Mouse (Mus musculus) neural tube, embryonic 12.5 days (tissue): ENCODE data around the gene Zfp110. TPM values are rescaled to one million over a fixed set of nuclear protein-coding genes. Genes with fewer than 3 reads are reported as not detected.
"Not testable (repeated sequence)": the region's sequence is repeated elsewhere in the genome, so short reads cannot be mapped to it uniquely, and the experiment has no call there.

Experiments
- ATAC-seq: fragments of 200-750 bp; cut with Nextera tagmentation; 2 replicates; pipeline ENCODE4 v1.8.0; 2017; ENCODE audit warnings: low read depth, mild to moderate bottlenecking, moderate TSS enrichment, moderate library complexity; ENCODE audit not compliant: low FRiP score
- H3K27ac ChIP-seq: fragments of 300-500 bp; sonication (generic); 2 replicates; pipeline ENCODE4 v1.5.1; 2016
- H3K27me3 ChIP-seq: fragments of 300-500 bp; sonication (generic); replicated peaks from 2 replicates; pipeline ENCODE4 v1.6.1; 2016; ENCODE audit warnings: mild to moderate bottlenecking
- H3K36me3 ChIP-seq: fragments of 300-500 bp; sonication (generic); 2 replicates; pipeline ENCODE4 v1.6.1; 2016; ENCODE audit warnings: mild to moderate bottlenecking
- H3K4me1 ChIP-seq: fragments of 300-500 bp; sonication (generic); 2 replicates; pipeline ENCODE4 v1.6.1; 2016
- H3K4me2 ChIP-seq: fragments of 300-500 bp; sonication (generic); replicated peaks from 2 replicates; pipeline ENCODE4 v1.6.1; 2016; ENCODE audit warnings: mild to moderate bottlenecking
- H3K4me3 ChIP-seq: fragments of 300-500 bp; sonication (generic); 2 replicates; pipeline ENCODE4 v1.5.1; 2016
- H3K9ac ChIP-seq: fragments of 300-500 bp; sonication (generic); 2 replicates; pipeline ENCODE4 v1.6.1; 2016; ENCODE audit warnings: mild to moderate bottlenecking
- H3K9me3 ChIP-seq: fragments of 300-500 bp; sonication (generic); 2 replicates; pipeline ENCODE4 v1.6.1; 2016; ENCODE audit warnings: mild to moderate bottlenecking
- WGBS: fragments of 180-500 bp; shearing (Covaris S2); methylation state at CpG from one replicate; pipeline ENCODE4 v1.1.7; 2016; 5-methylcytosine and 5-hydroxymethylcytosine counted together
- polyA plus RNA-seq: library from polyadenylated mRNA; unstranded; fragments of >200 nt; fragmentation: Nextera tagmentation; extraction: Ambion mirVana; gene quantifications from 2 replicates; pipeline ENCODE4 v1.2.1, GENCODE M21; 2016

The Zfp110 gene
- polyA plus RNA-seq: 27.4 and 32.4 TPM in 2 replicates

DNA sequence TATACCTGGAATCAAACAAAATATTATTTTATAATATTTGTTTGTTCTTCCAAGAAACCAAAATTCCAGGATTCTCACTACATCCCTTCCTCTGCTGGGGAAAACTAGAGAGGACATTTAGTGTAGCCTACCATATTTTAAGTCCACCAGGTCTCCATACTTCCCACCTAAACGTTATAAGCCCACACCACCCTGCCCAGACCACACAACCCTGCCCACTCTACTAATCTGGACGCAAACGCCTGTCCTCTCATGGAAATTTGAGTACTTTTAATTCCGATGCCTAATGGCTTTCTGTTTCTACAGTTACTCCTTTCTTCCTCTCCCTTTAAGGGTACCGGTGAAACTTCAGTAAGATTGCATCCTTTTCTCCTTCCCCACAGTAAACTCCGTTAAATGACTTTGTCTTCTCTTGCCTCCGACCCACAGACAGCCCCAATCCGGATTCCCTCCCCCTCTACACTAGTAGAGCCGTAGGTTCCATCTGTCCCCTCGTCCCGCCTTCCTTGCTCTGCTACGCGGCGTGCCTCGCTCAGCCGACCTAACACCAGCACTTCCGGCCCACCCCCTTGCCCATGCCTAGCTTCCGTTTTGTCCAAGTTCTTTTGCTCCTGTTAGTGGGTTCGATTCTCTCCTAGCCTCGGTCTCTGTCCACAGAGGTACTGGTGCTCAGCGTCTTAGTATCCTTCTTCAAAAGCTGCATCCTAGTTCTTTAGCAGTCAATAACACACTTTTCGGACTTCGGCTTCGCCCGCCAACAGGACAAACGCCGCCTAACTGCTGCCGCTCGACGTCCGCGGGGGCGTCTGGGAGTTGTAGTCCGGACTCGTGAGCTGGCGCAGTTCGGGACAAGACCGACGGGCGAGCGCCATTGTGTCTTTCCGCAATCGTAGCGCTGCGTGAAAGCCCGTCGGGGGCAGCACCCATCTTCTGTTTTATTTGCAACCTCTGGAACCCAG is at the start of gene Zfp110:
Zfp110 (plus strand) TSS at position 600 of the 959 bp plus-strand sequence.
- Histone ChIP-seq H3K36me3 (peaks cover 33% of the 10 kb centered on the region), H3K9ac (peak within 1 kb of the TSS; percentile 58), H3K4me3 (peak within 1 kb of the TSS; percentile 45), H3K4me2 (peak within 1 kb of the TSS; percentile 57), H3K27me3 (no peaks in the 10 kb centered on the region), H3K27ac (no peak within 1 kb of the TSS), H3K9me3 (peaks cover 36% of the 10 kb centered on the region), H3K4me1 (no peaks in the 10 kb centered on the region)
- ATAC-seq: peak; percentile 97
- 4% methylated on average over 47 of the region's 47 CpGs for WGBS

DNA sequence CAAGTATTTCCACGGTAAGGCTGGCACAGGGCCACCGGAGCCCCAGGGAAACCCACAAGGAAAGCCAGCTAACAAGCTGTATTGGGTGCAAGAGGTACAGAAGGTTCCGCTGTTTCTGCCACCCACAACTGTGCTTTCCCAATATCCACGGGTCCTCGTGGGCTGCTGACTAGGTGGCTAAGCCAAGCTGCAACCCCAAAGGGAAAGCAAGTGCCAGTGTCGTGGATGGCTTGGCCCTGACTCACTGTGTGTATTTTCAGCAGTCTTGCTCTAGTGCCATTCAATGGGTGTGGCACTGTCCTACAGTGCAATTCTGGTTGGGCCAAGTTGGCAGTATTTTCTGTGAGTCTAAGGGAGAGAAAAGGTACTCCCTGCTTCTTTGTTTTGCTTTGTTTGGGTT is 47.2 kb upstream of the Zfp110 start:
- no peak overlapping the region for H3K4me3 ChIP-seq
- no peaks in the 10 kb centered on the region for H3K9me3 ChIP-seq
- WGBS: 75% methylated on average over 6 of the region's 6 CpGs
- H3K27me3 ChIP-seq: no peaks in the 10 kb centered on the region
- H3K4me1 ChIP-seq: no peaks in the 10 kb centered on the region; the same call in 1 of the 2 replicates
- H3K27ac ChIP-seq: no peak overlapping the region
- H3K4me2 ChIP-seq: no peak overlapping the region
- no peak overlapping the region for H3K9ac ChIP-seq
- no peaks in the 10 kb centered on the region for H3K36me3 ChIP-seq
- ATAC-seq: no peak

DNA sequence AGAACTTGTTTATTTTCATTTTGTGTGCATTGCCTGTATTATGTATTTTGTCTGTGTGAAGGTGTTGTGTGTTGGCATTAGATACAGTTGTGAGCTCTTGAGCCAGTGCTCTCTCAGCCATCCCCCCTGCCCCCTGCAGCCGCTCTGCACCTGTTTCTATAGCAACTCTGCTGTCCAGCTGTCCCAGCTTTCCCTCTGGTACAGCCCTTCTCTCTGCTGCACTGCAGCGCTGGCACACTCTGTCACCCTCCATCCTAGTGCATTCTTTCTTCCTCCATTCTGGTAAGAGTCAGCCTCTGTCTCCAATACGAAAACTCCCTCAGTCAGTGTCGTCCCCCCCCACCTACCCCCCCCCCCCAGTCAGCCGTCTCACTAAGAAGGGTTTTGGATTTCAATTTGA is 46.5 kb upstream of the Zfp110 start:
- no peaks in the 10 kb centered on the region for H3K36me3 ChIP-seq
- 0 out of 2 replicates have a peak, but pooled peaks have one; percentile 48 for ATAC-seq
- H3K27me3 ChIP-seq: no peaks in the 10 kb centered on the region
- no peaks in the 10 kb centered on the region; the same call in 1 of the 2 replicates for H3K4me1 ChIP-seq
- H3K4me3 ChIP-seq: no peak overlapping the region
- H3K9me3 ChIP-seq: no peaks in the 10 kb centered on the region
- no peak overlapping the region for H3K9ac ChIP-seq
- H3K27ac ChIP-seq: no peak overlapping the region
- no peak overlapping the region for H3K4me2 ChIP-seq
- WGBS: 30% methylated on average over 5 of the region's 5 CpGs

DNA sequence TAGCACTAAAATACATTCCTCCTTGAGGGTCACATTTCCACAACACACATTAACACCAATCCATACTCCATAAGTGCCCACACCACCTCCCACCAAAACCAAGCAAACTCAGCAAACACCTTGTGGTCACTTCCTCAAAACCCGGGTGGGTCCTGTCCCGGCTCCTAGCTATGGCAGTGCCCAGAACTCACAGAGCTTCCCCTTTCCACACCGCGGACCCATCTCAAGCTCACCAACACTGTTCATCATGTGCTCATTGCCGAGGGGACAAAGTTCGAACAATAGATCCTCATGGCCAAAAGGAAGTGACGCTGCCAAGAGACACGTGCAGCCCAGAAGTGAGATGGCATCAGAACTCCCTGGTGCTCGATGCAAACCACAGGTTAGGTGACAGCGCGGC is 41.9 kb upstream of the Zfp110 start:
- H3K4me2 ChIP-seq, H3K9me3 ChIP-seq, H3K4me3 ChIP-seq, H3K9ac ChIP-seq, ATAC-seq, H3K27ac ChIP-seq, H3K36me3 ChIP-seq, H3K4me1 ChIP-seq, H3K27me3 ChIP-seq: not testable (repeated sequence)
- WGBS: 89% methylated on average over 11 of the region's 11 CpGs

DNA sequence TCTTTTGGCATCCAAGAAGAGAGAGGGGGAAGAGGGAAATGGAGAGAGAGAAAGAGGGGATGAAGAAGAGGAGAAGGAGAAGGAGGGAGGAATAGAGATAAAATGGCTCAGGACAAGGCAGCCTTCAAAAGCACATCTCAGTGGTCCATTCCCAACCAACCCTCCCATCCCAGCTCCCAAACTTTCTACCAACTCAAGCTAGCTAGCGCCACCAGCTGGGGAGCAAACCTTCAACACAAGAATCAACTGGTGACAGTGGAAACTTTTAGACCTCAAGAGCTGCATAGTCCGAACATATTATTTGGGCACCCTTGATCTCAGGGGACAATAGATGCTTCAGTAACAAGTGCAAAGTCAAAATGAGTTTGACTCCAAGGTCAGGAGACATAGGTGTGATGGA is 36.6 kb upstream of the Zfp110 start:
- Histone ChIP-seq H3K4me3 (no peak overlapping the region), H3K9me3 (peaks cover 9% of the 10 kb centered on the region; the same call in 1 of the 2 replicates), H3K4me2 (no peak overlapping the region), H3K27me3 (no peaks in the 10 kb centered on the region), H3K9ac (no peak overlapping the region), H3K27ac (no peak overlapping the region), H3K36me3 (no peaks in the 10 kb centered on the region), H3K4me1 (no peaks in the 10 kb centered on the region)
- no peak for ATAC-seq
- 68% methylated on average over 2 of the region's 2 CpGs for WGBS

DNA sequence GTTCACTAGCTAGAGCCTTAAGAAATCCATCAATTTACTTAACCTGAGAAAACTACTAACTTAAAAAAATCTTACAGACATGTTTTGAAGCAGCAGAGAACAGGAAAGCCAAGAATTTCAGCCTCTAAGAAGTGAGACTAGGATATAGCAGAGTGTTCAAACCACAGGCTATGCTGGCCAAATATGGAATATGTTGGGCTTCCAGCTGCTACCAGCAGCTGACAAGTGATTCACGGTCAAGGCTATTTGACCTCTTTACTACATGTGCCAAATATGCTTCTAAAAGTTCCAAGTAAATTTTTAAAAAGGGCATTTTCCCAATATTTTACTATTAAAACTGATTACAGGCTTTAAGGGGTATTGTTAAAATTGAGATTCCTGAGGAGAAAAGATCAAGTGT is 35.0 kb upstream of the Zfp110 start:
- Histone ChIP-seq H3K27me3 (no peaks in the 10 kb centered on the region), H3K9ac (no peak overlapping the region), H3K36me3 (no peaks in the 10 kb centered on the region), H3K4me3 (no peak overlapping the region), H3K4me1 (no peaks in the 10 kb centered on the region), H3K9me3 (peaks cover 9% of the 10 kb centered on the region; the same call in 1 of the 2 replicates), H3K27ac (no peak overlapping the region), H3K4me2 (no peak overlapping the region)
- 92% methylated on average over 1 of the region's 1 CpGs for WGBS
- no peak for ATAC-seq

DNA sequence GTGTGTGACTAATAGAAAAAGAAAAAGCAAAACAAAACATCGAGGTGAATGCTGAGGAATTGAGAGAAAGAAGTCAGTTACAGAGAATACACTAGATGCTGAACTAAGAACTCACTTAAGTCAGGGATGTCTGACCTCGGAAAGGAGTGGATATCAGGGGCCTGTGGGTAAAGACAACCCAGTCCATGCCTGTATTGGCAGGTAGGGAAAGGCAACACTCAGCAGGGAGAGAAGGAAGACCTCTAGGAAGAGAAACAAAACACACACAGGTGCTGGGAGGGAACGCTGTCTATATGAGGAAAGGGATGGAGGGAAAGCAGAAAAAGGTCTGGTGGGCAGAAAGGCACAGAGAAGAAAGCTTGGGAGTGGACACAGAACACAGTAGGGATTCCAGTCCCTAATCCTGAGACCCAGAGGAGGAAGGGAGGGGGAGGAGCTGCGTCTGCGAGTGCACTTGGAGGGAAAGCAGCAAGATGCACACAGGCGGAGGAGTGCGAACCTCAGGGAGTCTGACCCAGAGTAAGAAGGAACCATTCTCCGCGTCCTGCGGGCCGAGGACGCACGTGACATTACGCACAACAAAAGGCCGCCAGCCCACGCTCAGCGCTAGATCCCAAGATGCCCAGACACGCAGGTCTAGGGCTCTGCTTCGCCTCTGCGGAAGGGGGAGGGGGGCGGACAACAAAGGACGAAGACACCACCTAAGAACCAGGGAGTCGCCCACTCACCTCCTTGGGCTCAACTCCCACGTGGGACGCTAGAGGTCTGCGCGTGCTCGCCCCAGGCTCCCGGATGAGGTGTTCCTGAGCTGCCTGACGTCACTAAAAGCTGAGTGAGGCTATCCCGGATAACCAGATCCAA is 31.5 kb upstream of the Zfp110 start, which contains the start of gene Zscan18:
Zscan18 (minus strand) TSS at position 770 of the 861 bp plus-strand sequence.
- peaks cover 6% of the 10 kb centered on the region; the same call in 1 of the 2 replicates for H3K9me3 ChIP-seq
- peak within 1 kb of the TSS; percentile 36 for H3K4me3 ChIP-seq
- peaks cover 19% of the 10 kb centered on the region for H3K36me3 ChIP-seq
- ATAC-seq: peak; percentile 97
- H3K4me1 ChIP-seq: no peaks in the 10 kb centered on the region
- peak within 1 kb of the TSS; percentile 65 for H3K4me2 ChIP-seq
- peak within 1 kb of the TSS; percentile 73 for H3K9ac ChIP-seq
- H3K27me3 ChIP-seq: no peaks in the 10 kb centered on the region
- 9% methylated on average over 31 of the region's 31 CpGs for WGBS
- peak within 1 kb of the TSS; percentile 53; the same call in 1 of the 2 replicates for H3K27ac ChIP-seq

DNA sequence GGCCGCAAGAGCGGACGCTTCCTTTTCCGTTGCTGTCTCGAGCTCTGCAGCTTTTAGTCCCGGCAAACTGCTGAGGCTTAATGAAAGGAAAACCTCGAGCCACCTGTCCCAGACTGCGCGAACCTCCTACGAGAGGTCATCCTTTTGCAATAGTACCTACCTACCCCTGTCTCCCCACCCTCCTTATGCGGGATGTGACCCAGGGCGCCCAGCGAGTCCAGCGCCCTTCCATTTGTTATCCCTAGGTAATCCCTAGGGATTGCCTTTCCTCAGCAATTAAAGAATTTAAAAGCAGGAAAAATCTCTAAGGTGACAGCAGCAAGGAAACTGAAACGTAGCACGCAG is 30.9 kb upstream of the Zfp110 start:
- peak; percentile 84 for ATAC-seq
- H3K4me2 ChIP-seq: peak overlapping the region; percentile 65

DNA sequence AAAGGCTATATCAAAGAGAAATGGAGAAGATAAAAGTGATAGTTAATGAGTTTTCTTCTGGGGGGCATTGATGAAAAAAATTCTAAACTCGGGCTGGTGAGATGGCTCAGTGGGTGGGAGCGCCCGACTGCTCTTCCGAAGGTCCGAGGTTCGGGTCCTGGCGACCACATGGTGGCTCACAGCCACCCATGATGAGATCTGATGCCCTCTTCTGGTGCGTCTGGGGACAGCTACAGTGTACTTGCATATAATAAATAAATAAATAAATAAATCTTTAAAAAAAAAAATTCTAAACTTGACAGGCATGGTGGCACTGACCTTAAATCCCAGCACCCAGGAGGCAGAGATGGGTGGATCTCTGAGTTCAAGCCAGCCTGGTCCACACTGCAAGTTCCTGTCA is 19.0 kb upstream of the Zfp110 start:
- peaks cover 43% of the 10 kb centered on the region for H3K9me3 ChIP-seq
- H3K4me2 ChIP-seq: no peak overlapping the region
- 0 out of 2 replicates have a peak, but pooled peaks cover 5% of the 10 kb centered on the region for H3K4me1 ChIP-seq
- no peaks in the 10 kb centered on the region for H3K27me3 ChIP-seq
- 93% methylated on average over 8 of the region's 8 CpGs for WGBS
- H3K9ac ChIP-seq: no peak overlapping the region
- no peak overlapping the region for H3K4me3 ChIP-seq
- H3K27ac ChIP-seq: no peak overlapping the region
- peaks cover 47% of the 10 kb centered on the region for H3K36me3 ChIP-seq
- ATAC-seq: no peak

More for the DNA sequence above, 30.9 kb upstream of the Zfp110 start:
- Histone ChIP-seq H3K4me3 (peak overlapping the region; percentile 36), H3K36me3 (peaks cover 25% of the 10 kb centered on the region), H3K27me3 (no peaks in the 10 kb centered on the region), H3K4me1 (no peaks in the 10 kb centered on the region), H3K9me3 (peaks cover 13% of the 10 kb centered on the region; the same call in 1 of the 2 replicates), H3K9ac (peak overlapping the region; percentile 73), H3K27ac (no peak overlapping the region)
- 1% methylated on average over 16 of the region's 16 CpGs for WGBS

GRCm38 (mm10) chr7:12818521-12819295 is 15.9 kb upstream of the Zfp110 start, which contains the start of gene Zfp329:
Zfp329 (minus strand) TSS chr7:12818858.
- no peaks in the 10 kb centered on the region for H3K27me3 ChIP-seq
- ATAC-seq: peak; percentile 96
- peak within 1 kb of the TSS; percentile 68 for H3K4me2 ChIP-seq
- WGBS: under 1% methylated on average over 40 of the region's 40 CpGs
- H3K27ac ChIP-seq: peak within 1 kb of the TSS; percentile 71
- peak within 1 kb of the TSS; percentile 89 for H3K9ac ChIP-seq
- peaks cover 20% of the 10 kb centered on the region for H3K36me3 ChIP-seq
- 0 out of 2 replicates have a peak, but pooled peaks cover 5% of the 10 kb centered on the region for H3K4me1 ChIP-seq
- peak within 1 kb of the TSS; percentile 72 for H3K4me3 ChIP-seq
- H3K9me3 ChIP-seq: peaks cover 29% of the 10 kb centered on the region

GRCm38 (mm10) chr7:12835193-12835671 is 671 bp downstream of the Zfp110 start:
- peak overlapping the region; percentile 45 for H3K4me3 ChIP-seq
- peak overlapping the region; percentile 57 for H3K4me2 ChIP-seq
- H3K27me3 ChIP-seq: no peaks in the 10 kb centered on the region
- 46% methylated on average over 13 of the region's 13 CpGs for WGBS
- H3K4me1 ChIP-seq: no peaks in the 10 kb centered on the region
- peak overlapping the region; percentile 58 for H3K9ac ChIP-seq
- H3K36me3 ChIP-seq: peaks cover 39% of the 10 kb centered on the region
- H3K27ac ChIP-seq: no peak overlapping the region
- ATAC-seq: peak; percentile 72
- H3K9me3 ChIP-seq: peaks cover 35% of the 10 kb centered on the region
